Mouse (Mus musculus) embryonic fibroblast, embryonic 13.5 days (primary cell): ENCODE data around the gene Agr2.

Experiments used
- CTCF ChIP-seq: IDR thresholded peaks from 2 replicates; pipeline ENCODE4 v1.5.1; 2011; ENCODE audit warnings: mild to moderate bottlenecking, control low read depth, low read length, moderate library complexity, borderline replicate concordance; ENCODE audit not compliant: insufficient read depth
- POLR2A ChIP-seq: IDR thresholded peaks from 2 replicates; pipeline ENCODE4 v1.6.1; 2011; ENCODE audit warnings: low read depth, mild to moderate bottlenecking, control low read depth, low read length, moderate library complexity

DNA sequence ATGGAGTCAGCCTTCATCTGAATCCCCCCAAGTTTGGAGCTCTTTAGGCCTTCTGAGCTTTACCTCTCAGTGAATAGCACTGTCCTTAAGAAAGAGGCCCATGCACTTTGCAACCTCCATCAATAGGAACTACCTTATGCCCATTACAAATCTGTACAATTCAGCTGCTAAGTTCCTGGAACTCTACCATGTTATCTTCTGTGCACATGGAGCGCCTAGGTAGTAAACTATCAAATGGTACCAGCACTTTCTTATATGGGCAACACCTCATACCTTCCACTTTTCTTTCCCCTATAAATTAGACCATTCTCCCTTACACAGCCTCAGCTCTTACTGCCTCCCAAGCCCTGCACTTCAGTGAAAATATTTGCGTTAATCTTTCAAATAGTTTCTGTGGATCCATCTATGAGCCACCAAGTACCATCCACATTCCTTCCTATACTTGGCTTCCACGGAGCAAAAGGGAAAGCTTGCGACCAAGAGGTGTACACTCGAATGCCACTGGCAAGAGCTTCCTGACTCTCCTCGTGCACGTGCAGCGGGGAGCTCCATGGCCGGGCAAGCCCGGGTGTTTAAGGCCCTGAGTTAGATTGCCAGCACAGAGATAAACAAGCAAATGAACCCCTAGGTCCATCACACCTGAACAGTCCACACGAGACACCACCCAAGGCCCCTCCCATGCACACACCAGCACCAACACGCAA lies 38.1 kb downstream of the Agr2 start:
- TF ChIP-seq POLR2A (no peak), CTCF (no peak)
